Mouse (Mus musculus): ENCODE results near the gene Dagla. TPM values are rescaled to one million over a fixed set of nuclear protein-coding genes. Genes with fewer than 3 reads are reported as not detected.

Dagla gene
- total RNA-seq, 4 experiments from 2014 or later, result 7.9 to 10.7 (median 8.8) TPM

DNA sequence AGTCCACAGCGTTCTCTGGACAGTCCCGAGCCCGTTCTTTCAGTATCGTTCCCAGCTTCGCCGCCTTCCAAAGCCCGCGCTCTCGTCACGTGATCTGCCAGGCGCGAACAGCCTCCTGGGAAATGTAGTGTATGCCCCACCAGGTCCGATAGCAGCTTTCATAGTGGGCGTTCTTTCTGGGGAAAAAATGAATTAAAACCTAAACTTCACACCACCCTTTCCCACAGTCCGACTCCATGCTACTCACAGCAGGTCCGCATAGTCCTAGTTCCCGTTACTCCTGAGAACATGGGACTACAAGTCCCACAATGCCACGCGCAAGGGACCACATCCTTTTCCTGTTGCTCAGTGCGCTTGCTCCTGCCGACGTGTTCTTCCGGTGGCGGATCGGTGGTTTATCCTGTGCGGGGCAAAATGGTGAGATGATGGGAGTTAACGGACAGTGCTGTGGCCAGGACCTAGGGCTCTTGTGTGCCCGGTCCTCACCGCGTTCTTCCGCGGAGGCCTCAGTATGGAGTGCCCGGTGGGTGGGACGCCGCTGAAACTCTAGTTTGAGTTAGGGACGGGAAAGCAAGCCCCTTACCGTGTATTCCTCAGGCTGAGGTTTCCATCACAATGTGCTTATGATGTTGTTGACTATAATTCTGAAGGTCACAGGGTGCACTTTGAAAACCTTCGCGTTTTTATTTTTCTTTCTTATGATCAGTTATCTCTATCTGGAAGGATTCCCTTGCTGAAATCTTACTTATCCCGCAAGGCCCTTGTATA is 100.6 kb downstream of the Dagla start, which contains the start of the genes Tmem258 and Fen1:
Gene Tmem258 (plus strand): TSS at position 167 of the 768 bp plus-strand sequence.
Gene Fen1 (minus strand): TSS at position 322 of the 768 bp plus-strand sequence.
- peak; percentile 85 to 87 for DNase-seq (ENCODE audit: low spot score in 2 of 2)

DNA sequence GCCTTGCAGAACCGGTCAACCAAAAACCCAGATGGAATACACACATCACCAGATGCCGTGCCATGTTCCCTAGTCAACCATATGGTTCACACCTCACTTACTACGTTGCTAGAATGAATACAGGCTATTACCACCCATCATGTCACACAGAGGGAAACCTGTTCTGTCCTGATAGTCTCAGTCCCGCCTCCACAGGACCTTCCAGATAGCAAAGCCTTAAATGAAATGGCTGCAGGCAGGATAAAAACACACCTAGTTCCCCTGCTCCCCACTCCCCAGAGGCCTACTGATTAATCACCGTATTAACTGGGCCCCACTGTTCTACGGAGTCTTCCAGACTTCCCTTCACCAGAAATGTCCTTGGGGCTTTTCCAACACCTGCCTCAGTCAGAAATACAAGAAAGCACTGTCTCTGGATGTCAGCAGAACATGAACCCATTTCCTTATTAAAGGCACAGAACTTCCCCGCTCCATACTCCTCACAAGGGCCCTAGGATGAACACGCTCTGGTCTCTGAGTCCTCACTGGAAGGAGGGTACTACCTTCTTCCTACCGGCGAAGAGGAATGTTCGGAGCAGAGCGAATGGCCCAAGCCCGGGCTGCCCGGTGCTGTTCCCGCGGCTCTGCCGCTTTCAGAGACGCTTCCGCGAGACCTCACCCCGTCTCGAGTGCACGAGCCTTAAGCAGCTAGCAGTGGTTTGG is 101.4 kb downstream of the Dagla start:
- no peak for DNase-seq (ENCODE audit: low spot score in 2 of 2)

DNA sequence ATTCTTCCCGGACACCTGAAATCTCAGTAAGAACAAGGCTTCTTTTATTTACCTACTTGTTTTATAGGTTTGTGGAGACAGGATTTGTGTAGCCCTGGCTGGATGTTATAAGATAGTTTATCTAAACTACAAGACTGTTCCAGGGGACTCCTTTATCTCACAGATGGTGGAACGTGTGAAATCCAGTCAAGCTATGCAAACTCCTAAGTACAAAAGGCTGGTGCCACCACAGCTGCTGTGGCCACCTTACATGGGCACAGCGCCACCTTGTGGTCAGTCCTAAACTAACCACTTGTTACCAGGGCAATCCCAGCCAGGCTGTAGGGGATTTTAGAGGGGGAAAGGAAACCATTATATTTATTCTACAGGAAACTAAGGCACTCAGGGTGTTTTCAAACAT is 106.0 kb downstream of the Dagla start:
- peak in 1 of 2 experiments; percentile 39 for DNase-seq (ENCODE audit: low spot score in 2 of 2)

DNA sequence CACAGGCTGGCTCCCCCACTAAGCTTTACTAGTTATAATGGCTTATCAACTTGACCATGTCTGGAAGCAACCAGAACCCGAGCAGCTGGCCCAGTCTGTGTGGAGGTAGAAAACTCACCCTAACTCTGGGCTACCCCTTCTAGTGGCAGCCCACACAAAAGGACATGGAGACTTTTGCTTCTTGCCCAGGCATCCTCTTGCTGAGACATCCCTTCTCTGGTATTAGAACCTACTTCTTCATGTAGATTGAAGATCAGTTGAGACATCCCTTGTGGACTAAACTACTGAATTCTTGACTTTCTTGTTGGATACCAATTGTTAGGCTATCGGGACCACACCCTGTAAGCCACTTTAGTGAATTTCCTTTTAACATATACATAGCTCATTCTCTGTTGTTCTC is 106.4 kb downstream of the Dagla start:
- no peak for DNase-seq (ENCODE audit: low spot score in 2 of 2)

DNA sequence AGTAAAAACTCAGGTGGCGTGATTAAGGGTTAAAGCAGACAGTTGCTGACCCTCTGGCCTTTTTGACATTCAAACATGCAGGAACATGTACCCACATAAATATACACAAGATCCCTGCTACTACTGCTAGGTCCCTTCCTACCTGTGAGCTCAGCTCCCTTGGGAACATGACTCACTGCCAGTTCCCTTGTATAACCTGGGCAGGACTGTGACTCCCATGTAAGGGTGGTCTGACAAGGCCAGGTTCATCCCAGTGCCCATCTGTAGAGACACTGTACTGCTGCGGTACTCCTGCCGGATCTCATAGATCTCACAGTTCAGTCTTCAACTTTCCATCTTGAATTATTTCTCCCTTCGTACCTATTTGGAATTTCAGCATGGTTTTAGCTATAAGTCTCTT is 107.5 kb downstream of the Dagla start:
- no peak for DNase-seq (ENCODE audit: low spot score in 2 of 2)

Other genes with a start within 250 kb of the Dagla start
- gene Fads2, start 203.1 kb downstream of the Dagla start, total RNA-seq (2022), result 1 to 10 TPM; 1.2 to 2.0 (median 1.5) TPM
- 1 to 10 TPM; 2.5 to 6.0 (median 4.2) TPM for gene Fads1, start 122.0 kb downstream of the Dagla start, total RNA-seq (2022)
- gene Tmem258, start 100.9 kb downstream of the Dagla start, total RNA-seq (2022), result 10 to 100 TPM; 74.3 to 86.5 (median 83.2) TPM
- 1 to 10 TPM; 4.2 to 5.4 (median 4.7) TPM for gene Fen1, start 100.7 kb downstream of the Dagla start, total RNA-seq (2022)
- gene Myrf, start 64.1 kb downstream of the Dagla start, total RNA-seq (2022), result not detected
- 1 to 10 TPM; 1.7 to 3.9 (median 2.8) TPM for gene Syt7, start 84.2 kb upstream of the Dagla start, total RNA-seq (2022)
- under 1 TPM in 2 of 4 experiments, not detected in 2; 0.19 to 0.48 TPM for gene Lrrc10b, start 152.6 kb upstream of the Dagla start, total RNA-seq (2022)
- under 1 TPM; 0.35 to 0.92 (median 0.46) TPM for gene Ppp1r32, start 178.1 kb upstream of the Dagla start, total RNA-seq (2022)
- 10 to 100 TPM; 14.9 to 17.1 (median 16.0) TPM for gene Cpsf7, start 220.4 kb upstream of the Dagla start, total RNA-seq (2022)
- gene Sdhaf2, start 221.3 kb upstream of the Dagla start, total RNA-seq (2022), result 10 to 100 TPM; 47.2 to 53.6 (median 48.0) TPM